Mouse (Mus musculus): ENCODE data around the gene Zfand3.

Gene Zfand3

DNA sequence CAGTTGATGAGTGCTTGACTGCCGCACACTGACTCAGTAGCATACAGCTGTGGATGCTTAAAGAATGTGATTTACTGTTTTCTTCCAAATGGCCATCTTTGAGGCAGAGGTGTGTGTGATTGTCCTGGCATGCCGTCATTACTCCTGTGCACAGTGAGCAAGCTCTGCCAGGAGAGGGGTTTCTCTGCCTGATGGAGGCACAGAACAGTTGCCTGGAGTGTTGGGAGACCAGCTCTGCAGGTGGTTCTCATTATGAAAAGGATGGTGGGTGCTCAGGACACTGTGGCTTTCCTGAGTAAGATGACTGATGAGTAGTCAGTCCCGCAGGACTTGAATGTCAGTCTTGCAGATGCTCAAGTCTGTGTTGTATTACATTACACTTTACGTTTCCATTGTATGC lies 149.6 kb downstream of the Zfand3 start:
- DNase-seq (ENCODE audit: low read depth): no peak

DNA sequence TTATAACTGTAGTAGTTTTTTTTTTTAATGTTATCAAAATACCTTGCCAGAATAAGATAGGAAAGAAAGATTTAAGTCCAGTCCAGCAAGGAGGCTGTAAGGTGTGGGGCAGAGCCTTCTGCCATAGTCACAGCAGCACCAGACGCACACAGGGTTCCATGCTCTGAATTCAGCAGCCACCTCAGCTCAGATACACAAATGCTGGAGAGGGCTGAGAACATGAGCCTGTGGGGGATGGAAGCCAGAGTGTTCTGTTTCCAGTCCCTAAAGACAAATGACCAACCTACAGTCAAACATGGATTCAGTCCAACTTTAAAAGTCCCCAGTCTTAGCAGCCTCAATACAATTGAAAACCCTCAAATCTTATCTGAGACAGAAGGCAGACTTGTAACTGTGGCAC lies 150.3 kb downstream of the Zfand3 start:
- no peak for DNase-seq (ENCODE audit: low read depth)

DNA sequence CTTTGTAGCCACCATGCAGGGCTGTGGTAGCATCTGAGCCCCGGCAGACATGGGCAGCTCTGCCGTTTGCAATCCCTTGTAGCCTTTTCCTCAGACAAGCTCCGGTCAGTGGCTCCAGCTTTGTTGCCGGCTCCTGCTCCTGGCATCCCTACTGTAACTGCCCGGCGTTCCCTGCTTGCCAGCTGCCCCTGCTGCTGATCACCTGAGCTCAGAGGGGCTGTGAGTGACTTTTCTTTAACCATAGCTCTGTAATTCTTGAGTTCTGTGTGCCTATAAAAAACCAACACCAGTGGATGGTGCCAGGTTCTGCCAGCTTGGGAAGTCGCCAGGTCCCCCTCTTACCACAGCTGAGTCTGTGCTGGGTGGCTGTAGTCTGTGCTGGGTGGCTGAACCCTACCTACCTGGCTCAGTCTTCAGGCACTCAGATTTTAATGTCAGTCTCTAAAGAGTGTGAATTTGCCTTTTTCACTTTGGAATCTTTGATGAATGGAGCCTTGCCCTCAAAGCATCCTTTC lies 150.9 kb downstream of the Zfand3 start:
- no peak for DNase-seq (ENCODE audit: low read depth)

DNA sequence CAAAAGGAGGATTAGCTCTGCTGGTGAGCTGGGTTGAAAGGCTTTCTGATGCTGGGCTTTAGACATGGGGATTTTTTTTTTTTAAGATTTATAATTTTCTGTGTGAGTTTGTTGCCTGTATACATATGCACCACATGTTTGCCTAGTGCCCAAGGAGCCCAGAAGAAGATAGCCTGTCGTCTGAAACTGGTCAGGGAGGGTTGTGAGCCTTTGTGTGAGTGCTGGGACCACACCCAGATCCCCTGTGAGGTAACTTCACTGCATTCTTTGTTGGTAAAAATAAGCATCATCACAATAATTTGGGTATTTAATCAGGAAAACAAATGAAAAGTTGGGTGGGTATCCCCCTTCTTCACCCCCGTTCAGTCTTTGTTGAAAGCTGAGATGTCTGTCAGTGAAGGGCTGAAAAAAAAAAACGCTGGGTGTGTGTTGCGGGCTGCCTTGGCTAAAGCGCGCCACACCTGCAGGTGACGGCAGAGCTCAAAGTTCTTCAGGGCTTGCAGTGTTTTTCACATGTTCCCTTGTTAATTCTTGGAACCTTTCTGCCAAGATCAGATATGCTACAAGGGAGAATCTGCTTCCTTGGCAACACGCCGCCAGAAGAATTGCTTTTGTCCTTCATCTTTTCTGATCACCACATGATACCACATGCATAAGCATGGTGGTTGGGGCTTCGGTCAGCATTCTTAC lies 154.0 kb downstream of the Zfand3 start:
- DNase-seq (ENCODE audit: low read depth): no peak

DNA sequence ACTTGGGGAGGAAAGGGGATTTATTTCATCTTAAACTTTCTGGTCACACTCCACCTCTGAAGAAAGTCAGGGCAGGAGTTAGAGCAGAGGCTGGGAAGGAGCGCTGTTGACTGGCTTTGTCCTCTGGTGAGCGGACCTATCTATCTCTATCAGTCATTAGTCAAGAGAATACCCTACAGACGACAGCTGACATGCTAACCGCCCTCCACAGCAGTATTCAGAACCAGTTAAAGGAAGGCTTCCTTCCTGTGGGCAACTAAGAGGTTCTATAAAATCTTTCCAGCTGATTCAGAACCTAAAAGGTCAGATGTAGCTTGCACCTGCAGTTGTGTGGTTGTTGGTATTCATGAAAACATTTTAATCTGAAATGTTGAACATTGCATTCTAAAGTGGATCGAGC lies 154.8 kb downstream of the Zfand3 start:
- no peak for DNase-seq (ENCODE audit: low read depth)

DNA sequence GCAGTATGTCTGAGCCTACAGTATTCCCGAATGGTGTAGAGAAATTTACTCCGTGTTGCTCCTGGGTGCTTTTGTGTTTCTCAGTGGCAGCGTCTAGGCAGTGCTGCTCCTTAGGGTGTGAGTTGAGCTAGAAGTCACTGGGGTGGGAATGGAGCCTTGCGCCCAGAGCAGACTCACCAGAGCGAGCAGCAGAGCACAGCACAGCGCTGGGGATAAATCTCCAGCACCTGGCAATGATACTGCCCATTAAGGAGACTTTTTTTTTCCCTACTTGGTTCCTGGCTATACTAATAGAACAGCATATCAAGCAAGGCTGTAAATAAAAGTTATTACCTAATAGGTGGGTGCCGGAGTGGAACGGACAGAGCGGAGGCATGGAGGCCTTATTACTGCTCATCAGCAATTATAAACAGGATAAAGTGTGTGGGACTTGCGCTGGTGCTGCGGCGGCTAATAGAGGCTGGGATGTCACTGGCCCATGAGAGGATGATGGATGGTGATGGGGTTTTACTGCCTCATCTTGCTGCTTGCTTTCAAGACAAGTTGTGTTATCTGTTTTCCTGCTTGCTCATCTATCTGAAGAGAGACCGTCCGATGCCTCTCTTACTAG lies 156.4 kb downstream of the Zfand3 start:
- no peak for DNase-seq (ENCODE audit: low read depth)

DNA sequence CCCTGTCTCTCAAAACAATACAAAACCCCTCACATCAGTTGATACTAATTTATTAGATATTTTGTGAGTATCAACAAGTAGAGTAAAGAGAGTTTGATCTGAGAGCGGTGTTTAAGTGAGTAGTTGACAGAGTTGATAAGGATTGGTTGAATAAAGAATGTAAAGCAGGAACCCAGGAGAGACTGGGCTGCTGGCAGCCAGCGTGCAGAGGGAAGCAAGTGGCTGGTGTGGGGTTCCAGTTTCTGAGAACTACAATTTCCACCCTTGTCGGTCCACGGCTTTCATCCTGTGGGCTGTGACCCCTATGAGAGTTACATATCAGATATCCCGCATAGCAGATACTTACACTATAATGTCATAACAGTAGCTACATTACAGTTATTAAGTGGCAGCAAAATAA lies 158.4 kb downstream of the Zfand3 start:
- no peak for DNase-seq (ENCODE audit: low read depth)

DNA sequence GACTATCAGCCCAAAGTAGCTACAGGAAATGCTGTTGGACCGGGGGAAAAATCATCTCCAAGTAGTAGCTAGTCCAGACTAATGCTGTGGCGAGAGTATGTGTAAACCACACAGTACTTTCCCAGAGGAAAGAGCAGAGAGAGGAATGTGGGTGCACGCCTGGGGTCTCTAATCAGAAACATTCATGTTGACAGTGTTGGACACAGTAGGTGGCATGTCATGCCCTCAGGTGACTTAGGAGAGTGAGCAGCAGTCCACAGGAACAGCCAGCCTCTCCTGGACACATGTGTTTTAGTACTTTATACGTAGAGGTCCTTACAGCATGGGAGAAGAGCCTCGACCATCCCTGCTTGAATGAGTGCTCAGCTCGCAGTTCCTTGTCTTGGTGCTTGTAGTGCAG lies 159.3 kb downstream of the Zfand3 start:
- no peak for DNase-seq (ENCODE audit: low read depth)

DNA sequence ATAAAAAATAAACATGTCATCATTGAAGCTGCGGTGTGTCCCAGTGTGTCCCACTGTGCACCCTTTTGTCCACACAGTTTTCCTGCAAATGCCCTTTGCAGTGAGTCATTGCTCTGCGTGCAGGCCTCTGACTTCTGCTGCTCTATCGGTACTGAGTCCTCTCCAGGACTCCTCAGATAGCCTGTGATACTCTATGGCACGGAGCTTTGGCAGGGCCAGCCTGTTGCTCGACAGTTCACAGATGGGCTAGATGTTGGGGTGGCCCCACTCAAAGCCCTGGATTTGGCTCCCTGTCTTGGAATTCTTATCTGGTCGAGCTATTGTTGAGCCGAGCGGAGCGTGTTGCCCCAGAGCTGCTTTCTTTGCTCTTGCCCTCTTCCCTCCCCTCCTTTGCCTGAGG lies 160.3 kb downstream of the Zfand3 start:
- no peak for DNase-seq (ENCODE audit: low read depth)

DNA sequence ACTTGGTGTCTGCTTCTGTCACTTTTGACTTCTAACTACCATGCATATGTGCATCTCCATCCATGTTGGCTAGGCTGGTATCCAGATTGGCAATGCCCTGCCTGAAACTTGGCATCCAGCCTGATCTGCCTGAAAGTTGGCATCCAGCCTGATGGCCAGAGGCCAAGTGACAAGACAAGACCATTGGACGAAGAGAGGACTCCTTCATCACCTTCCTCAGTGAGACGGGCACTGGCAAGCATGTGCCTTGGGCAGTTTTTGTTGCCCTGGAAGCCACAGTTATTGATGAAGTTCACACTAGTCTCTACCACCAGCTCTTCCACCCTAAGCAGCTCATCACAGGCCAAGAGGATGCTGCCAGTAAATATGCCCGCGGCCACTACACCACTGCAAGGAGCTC lies 172.9 kb downstream of the Zfand3 start:
- no peak for DNase-seq (ENCODE audit: low read depth)

DNA sequence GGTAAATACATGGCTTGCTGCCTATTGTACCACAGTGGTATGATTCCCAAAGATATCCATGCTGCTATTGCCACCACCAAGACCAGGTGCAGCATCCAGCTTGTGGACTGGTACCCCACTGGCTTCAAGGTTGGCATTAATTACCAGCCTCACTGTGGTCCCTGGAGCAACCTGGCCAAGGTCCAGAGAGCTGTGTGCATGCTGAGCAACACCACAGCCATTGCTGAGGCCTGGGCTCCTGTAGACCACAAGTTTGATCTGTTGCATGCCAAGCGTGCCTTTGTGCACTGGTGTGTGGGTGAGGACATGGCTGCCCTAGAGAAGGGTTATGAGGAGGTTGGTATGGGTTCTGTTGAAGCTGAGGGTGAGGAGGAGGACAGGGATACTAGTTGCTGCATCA lies 173.9 kb downstream of the Zfand3 start:
- DNase-seq (ENCODE audit: low read depth): no peak

DNA sequence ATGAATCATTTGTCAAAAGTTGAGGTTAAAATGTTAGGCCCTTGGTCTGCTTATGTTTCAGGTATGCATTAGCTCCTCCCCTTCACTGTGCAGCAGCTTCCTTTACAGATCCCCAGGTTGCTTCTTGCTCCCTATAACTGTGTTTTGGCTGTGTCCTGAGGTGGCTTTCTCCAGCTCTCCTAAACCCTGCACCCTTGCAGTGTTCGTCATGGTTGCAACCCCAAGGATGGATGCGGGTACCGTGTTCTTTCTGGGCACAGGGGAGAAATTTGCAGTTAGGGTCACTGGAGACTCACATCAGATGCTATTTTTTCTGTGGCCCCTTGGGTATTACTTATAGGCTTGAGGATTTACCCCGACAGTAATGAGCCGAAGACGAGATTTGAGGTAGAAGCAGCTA lies 175.7 kb downstream of the Zfand3 start:
- no peak for DNase-seq (ENCODE audit: low read depth)

DNA sequence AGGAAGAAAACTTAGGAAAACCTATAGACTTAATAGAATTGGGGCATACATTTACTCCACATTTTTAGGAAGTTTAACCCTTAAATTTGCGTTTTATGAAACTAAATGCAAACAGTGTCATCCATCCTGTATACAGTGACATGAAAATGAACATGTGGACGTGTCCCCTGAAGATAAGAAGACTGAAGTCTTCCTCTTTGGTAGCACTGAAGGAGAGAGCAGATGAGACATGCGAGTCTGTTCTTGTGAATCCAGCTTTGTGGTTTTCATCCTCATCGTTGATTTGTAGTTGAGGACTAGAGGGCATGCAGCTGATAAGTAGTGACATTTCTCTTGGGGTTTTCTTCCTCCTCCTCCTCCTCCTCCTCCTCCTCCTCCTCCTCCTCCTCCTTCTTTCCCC lies 177.0 kb downstream of the Zfand3 start:
- DNase-seq (ENCODE audit: low read depth): no peak

DNA sequence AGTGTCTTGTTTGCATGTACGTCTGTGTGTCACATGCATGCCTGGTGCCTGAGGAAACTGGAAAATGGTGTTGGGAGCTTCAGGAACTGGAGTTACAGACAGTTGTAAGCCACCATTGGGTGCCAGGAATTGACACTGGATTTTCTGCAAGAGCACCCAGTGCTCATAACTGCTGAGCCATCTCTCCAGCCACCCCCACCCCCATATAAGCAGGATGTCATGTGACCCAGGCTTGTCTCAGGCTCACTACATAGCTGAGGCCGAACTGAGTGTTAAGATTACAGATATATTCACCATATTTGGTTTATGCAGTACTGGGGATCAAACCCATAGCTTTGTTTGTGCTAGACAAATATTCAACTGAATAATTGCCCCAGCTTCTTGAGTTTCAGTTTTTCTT lies 177.5 kb downstream of the Zfand3 start:
- DNase-seq (ENCODE audit: low read depth): no peak

DNA sequence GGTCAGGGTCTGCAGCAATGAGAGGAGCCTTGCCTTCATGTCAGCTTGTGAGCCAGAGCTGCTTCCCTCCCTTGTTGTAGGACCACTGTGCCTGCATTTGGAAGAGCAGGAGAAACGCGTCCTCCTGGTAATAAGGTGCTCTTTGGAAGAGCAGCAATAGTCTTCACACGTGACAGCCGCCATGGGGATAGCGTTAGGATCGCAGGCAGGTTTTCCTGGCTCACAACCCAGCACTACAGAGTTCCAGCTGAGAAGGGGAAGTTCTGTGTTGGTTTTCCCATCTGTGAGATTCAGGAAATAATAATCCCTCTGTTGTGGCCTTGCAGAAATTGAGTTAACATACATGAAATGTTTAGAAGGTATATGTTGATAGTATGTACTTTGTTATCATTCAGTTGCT lies 179.0 kb downstream of the Zfand3 start:
- DNase-seq (ENCODE audit: low read depth): no peak

DNA sequence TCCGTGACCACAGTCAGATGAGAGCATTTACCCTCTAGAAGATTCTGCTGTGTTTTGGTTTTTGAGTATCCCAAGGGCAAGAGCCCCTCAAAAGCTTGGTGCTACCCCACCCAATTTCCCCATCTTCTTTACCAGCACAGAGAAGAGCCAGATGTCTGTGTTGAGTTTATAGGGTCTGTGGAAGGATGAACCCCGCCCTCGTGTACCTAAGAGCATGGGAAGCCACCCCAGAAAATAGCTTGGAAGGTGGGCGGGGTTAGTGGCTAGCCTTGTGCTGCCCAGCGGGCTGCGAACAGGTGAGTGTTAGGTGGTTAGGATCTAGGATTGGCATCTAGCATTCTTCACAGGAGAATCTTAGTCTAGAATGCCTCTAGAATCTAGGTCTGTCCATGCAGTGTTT lies 182.6 kb downstream of the Zfand3 start:
- no peak for DNase-seq (ENCODE audit: low read depth)

DNA sequence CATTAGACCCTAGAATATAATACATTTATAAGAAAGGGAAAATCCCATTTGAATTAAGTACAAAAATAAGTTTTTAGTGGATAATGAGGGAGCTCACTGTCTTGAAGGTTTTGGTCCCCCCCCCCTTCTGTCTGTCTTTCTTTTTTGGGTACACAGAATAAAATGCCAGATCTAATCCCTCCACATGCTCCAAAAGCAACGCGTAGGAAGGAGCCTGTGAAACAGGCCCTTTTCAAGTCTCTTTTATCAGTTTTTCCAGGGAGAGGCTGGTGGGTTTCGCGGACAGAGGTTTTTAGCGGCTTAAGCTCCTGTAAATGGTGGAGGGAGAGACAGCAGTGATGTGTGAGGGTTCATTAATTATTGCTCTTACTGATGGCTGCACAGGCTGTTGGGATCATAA lies 183.0 kb downstream of the Zfand3 start:
- no peak for DNase-seq (ENCODE audit: low read depth)

DNA sequence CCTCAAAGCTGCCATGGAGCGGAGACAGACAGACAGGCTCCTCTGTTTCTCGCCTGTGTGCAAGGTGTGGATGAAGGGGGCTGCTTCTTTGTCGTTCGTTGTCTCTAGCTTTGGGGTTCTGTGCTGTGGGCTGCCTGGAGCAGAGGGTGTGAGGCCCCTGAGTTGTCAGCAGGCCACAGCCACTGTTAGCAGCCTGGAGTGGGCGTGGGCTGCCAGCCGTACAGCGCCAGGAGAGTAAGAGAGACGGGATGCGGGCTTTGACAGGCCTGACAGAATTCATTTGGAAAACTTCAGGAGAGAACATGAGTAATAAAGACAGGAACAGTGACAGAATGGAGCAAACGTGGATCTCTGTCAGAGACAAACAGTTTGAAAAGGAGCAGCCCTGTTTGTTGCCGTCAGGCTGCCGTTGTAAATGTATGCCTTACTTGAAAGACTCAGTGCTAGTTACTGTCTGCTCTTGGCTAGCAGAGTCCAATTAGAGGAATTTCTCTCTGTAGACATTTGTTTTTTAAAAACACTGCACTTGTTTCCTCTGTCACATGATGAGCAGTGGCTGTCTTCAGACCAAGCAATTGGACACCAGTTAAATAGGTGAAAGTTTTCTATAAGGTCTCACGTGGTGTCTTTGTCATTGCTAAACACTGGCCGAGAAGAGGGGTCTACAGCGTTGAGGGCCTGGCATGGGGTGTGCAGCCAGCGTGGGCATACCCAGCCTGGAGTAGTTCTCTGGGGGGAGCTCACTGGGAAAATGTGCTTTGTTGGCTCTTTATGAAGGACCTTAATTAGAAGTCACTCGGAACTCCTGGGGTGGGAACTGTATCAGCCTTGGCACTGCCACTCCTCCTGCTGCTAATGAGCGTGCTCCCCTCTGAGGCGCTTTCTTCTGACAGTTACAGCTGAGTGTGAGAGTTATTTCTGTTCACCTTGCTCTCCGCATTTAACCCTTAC lies 183.8 kb downstream of the Zfand3 start:
- no peak for DNase-seq (ENCODE audit: low read depth)

DNA sequence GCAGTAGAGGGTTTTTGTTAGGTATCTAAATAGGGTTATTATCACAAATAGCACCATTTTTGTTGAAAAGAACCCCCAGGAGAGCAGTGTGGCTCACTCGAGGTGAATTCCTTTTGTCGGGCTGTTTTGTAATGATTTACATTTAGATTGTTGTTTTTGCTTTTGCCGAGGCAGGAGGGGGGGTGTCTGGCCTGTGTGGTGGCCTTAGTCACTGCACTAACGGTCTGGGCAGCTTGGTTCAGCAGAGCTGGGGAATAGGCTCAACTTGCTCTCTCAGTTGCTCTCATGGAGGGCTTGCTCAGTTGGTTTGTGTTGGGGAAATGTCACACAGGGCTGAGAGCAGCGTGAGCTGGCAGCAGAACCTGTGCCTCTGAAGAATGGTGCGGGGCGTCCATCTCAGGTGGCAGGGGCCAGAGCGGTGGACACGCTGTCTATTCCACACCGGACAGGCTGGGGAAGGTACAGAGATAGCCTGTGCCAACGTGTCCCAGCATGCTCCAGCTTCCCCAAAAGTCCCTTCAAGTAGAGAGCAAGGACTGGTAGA lies 186.6 kb downstream of the Zfand3 start:
- no peak for DNase-seq (ENCODE audit: low read depth)

DNA sequence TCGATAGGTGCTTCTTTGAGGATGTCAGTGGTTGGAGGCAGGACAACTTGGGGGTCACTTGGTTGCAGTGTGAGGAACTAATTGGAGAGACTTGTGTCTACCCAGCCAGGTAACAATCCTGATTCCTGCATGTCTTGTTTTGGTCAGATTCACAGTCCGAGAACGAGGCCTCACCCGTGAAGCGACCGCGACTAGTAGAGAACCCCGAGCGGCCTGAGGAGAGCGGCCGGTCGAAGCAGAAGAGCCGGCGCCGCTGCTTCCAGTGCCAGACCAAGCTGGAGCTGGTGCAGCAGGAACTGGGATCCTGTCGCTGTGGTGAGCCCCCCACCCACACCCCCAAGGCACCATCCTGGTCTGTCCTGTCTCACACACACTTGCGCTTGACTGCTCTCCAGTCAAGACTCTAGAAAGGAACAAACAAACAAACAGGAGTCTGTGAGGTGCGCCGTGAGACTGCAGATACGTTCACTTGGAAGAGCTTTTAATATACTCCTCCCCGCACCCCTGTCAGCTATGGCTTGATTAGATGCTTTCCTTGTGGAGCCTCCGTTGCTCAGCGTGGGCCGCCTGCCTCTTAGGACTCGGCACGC lies 188.0 kb downstream of the Zfand3 start:
- no peak for DNase-seq (ENCODE audit: low read depth)

DNA sequence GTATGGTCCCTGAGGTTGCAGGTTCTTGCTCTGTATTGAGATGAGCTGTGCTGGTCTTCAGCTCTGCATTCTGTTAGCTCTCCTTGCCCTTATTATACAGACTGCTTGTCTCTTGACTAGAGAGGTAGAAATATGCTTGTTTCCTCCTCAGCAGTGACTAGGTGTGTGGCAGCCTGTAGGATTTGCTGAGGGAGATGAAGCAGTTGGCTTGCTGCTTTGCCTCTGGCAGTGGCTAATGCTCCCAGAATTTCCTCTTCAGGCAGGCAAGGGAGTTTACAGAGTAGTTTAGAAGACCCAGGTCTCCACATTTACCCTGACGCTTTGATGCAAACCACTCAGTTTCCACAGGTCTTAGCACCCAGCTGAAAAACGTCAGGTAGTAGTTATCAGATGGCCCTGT lies 189.1 kb downstream of the Zfand3 start:
- no peak for DNase-seq (ENCODE audit: low read depth)

DNA sequence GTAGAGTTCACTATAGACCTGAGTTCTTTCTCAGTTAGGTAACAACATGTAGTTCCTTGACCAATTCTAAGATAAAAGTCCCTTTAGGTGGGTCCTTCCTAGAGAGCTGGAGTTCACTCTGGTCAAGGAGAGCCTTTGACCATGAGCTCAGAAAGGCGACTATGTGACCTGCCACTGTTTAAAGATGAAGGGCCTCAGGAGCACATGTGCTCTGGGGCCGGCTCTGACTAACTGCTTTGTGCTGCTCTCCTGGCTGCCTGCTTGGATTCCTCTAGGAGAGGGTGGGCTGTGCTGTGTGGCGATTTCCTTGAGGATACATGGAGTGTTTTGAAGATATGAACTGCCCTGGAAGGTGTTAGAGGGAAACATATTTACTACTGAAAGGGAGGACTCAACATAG lies 189.6 kb downstream of the Zfand3 start:
- DNase-seq (ENCODE audit: low read depth): no peak
